Mouse (Mus musculus): Measurements from ENCODE around the gene Spata46.

DNA sequence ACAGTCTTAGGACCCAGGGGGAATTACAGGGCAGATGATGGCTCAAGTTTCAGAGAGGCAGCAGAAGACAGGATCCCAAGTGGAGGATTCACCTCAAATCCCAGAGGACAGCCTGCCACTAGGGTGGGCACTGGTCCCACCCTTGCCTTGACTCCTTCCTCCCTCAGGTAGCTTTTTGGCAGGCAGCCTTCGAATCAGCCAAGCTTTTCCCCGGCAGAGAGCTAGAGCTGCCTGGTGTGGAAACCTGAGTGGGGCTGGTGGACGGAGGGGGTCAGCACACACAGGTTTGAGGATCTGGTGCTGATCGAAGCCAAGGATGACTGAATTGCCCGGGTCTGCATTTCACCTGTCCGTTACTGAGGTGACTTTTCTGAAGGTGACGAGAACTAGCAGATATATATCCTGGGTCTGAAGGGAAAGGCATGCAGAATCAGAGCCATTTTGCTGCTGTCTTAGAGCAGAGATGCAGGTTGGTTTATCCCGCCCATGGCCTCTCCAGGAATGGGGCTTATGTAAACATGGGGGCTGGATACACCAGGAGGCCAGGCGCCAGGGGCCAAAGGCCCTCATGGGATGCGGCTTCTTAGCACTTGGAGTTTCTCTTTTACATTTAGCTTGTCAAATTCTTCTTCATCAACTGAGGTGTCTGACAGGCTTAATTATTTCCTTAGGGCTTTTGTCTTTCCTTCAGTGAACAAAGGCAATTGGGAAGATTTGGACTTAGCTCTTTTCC, 51.7 kb downstream of the Spata46 start:
- TF ChIP-seq POLR2A (IDR thresholded peaks at IDR 0.05; ENCODE audit: insufficient read depth, low read length): no peak
- TF ChIP-seq CTCF (IDR thresholded peaks at IDR 0.05; ENCODE audit: low read depth, low read length): no peak
- TF ChIP-seq EP300 (IDR thresholded peaks at IDR 0.05; ENCODE audit: insufficient read depth, low read depth, low read length): no peak
